Mouse (Mus musculus): ENCODE results near the gene Morn5.

Morn5 gene

GRCm38 (mm10) chr2:36067132-36067531 lies 17.9 kb downstream of the Morn5 start:
- DNase-seq (ENCODE audit: low read depth, low spot score) = no peak

DNA sequence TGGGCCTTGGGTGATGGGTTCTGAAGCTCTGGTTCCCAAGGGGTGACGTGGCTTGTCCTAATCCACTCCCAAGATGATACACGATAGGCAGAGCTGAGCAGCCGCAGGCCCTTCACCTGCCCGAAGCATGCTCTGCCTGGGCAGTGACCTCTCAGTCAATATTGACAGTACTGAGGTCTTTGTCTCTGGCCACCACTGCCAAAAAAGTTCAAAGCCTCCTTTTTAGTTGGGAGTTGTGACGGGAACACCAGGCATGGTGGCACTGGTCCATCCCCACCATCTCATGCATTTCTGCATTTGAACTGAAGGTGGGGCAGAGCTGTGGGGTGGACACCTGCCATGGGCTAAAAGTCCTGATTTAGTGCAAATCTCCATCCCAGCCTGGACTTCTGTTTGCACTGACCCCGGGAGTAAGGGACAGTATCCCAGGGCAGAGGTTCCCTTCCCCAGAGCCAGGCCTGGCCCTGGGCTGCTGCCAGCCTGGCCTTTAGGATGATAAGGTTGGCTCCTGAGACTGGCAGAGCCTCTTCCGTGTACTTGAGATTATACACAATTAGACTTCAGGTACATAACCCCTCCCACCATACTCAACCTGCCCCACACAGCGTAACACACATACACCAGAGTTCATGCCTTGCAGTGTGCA lies 22.5 kb downstream of the Morn5 start:
- no peak for DNase-seq (ENCODE audit: low read depth, low spot score)

- no peak for DNase-seq (ENCODE audit: low read depth, low spot score)
These were observed 24.5 kb downstream of the Morn5 start for GRCm38 (mm10) chr2:36073781-36074180.

DNA sequence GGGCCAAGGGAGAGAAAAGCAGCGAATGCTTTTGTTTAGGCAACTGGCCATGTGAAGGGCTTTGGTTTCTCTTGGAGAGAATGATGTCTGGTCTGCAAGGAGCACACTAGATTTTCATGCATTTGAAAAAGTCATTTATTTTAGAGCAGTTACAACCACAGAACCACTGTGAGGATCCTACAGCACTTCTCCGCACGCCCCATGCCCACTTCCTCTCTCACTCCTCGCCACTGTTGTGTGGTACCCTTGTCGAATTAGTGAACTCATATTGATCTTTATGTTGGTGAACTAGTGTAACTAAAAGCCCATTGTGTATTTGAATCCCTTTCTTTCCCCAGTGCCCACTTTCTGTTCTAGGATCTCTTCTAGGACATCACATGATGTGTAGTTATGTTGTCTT lies 26.0 kb downstream of the Morn5 start:
- no peak for DNase-seq (ENCODE audit: low read depth, low spot score)

GRCm38 (mm10) chr2:36077160-36077761 lies 28.0 kb downstream of the Morn5 start:
- no peak for DNase-seq (ENCODE audit: low read depth, low spot score)

- no peak for DNase-seq (ENCODE audit: low read depth, low spot score)
These were observed 32.2 kb downstream of the Morn5 start for GRCm38 (mm10) chr2:36081446-36081845.

DNA sequence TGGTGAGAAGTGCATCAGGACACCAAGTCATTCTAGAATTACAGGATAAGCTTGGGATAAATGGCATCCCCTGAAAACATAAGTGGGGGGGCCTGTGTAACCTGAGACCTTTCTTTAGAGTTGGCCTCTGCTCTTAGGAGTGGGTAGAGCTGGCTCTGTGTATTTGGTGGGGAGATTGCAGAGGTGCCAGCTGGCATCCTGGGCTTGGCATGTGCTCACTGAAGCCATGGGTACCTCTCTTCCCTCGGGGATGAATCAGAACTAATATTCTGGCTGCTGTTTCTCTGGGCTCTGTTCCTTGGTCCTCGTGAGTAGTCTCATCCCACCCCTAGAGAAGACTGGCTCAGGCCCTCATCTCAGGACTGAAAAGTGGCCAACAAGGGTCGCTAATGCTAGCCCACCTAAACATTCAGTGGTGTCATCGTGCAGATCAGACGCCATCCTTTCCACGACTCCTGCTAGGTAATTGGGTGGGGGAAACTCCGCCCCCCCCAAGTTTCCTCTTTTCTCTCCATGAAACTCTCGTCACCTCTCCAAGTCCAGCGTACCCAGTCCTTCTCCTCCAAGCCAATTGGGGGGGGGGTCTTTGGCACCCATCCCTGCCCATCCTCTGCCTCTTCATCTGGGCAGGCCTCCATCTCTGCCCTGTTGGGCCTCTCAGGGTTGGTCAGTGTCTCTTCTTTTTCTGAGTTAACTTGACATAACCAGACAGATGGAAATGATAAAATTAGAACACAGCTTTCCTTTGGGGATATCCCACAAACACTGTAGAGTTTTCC lies 33.7 kb downstream of the Morn5 start:
- DNase-seq (ENCODE audit: low read depth, low spot score) = no peak

DNA sequence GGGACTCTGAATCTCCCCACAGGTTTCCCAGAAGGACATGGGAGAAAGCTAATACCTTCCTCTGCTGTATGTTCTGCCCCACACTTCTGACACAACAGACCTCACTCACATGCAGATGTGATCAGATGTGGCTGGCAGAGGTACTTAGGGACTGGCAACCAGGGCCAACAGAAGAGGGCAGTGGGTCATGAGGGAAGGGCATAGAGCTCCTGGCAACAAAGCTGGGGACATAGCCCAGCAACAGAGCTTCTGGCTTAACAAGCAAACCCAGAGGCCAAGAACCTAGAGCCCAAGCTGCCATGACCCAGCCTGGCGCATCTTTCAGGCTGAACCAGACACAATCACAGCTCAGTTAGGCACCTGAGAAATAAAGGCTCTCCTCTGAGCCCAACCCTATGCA lies 35.8 kb downstream of the Morn5 start:
- DNase-seq (ENCODE audit: low read depth, low spot score) = no peak

GRCm38 (mm10) chr2:36089190-36089589 lies 39.9 kb downstream of the Morn5 start:
- DNase-seq (ENCODE audit: low read depth, low spot score) = no peak

- DNase-seq (ENCODE audit: low read depth, low spot score) = peak; percentile 73
These were observed 41.8 kb downstream of the Morn5 start for GRCm38 (mm10) chr2:36090853-36091741.

DNA sequence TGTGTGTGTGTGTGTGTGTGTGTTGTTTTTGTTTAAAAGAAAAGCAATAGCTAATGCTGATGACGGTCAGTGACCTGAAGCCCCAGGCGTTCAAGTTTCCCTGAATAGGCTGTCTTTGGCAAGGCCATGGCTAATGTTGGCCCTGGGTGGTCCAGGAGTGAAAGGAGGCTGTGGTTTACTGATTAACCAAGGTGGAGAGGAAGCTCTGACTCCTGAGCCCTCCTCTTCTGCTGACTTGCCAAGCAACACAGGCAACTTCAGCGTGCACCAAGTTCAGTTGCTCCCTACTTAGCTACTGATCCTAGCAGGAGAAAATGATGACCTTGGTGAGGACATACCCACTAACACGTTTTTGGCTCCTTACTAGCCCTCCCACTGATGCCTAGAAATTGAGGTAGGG lies 43.5 kb downstream of the Morn5 start:
- no peak for DNase-seq (ENCODE audit: low read depth, low spot score)

- no peak for DNase-seq (ENCODE audit: low read depth, low spot score)
These were observed 44.0 kb downstream of the Morn5 start for GRCm38 (mm10) chr2:36093301-36093700.

- DNase-seq (ENCODE audit: low read depth, low spot score) = no peak
These were observed 44.7 kb downstream of the Morn5 start for GRCm38 (mm10) chr2:36093914-36094475.

GRCm38 (mm10) chr2:36097129-36097815 lies 48.0 kb downstream of the Morn5 start:
- DNase-seq (ENCODE audit: low read depth, low spot score) = no peak

DNA sequence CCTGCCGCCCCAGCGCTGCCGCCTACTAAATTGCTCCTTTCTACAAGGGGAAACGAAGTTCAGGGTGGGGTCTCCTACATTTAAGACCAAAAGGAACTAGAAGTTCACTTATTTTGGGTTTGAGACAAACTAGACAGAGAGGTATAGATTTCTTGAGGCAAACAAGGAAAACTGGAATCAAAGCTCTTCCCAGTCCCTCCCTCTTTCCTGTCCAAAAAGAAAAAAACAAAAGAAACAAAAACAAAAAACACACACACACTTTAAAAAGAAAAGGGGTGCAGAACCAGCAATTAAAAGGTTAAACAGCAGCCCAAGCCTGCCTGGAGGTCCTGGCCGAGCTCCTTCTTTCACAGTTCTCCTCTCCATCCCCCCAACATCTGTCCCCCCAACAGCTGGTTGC lies 48.8 kb downstream of the Morn5 start:
- DNase-seq (ENCODE audit: low read depth, low spot score) = no peak

DNA sequence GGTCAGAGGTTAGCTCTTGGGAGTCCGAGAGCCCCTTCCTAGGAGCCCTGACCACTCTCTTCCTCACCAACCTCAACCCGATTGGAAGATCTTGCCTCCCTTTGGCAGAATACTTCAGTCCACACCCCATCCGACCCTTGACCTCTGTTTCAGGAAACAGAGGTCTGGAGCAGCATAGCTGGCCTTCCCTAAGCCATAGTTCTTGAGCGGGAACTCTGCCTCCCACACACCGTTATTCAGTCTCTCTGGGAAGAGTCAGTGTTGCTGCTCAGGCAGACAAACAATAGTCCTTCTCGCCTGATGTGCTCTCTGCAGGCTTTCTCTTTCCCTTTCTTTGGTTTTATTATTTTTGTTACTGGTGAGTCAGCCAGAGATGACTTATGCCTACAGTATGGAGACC lies 50.5 kb downstream of the Morn5 start:
- DNase-seq (ENCODE audit: low read depth, low spot score) = no peak

DNA sequence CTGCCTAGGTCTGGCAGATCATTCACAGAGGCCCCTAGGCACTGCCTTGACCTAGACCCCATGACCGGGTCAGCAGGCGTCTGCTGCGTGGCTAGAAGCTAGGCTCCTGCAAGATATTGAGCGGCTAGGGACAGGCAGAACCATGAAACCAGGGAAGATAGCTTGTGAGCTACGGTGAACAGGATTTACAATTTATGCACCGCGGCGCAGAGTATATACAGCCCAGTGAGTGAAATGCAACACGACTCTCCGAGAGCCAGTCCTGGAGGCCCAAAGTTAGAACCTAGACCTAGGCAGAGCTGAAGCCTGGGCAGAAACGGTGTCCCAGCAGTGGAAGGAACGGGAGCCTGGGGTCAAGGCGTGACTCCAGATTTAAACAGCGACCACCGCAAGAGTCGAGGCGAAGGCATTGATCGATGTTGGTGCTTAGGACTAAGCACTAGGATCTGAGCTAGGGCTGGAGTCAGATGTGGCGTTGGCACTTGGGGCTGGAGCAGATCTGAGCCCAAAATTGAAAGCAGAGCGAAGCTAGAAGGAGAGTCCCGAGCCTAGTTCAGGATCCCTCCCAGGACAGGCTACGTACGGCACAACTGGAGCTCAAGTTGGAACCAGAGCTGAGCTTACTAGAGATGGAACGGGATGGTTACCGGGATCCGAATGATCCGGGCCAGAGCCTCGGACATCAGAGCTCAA lies 52.8 kb downstream of the Morn5 start:
- DNase-seq (ENCODE audit: low read depth, low spot score) = no peak

DNA sequence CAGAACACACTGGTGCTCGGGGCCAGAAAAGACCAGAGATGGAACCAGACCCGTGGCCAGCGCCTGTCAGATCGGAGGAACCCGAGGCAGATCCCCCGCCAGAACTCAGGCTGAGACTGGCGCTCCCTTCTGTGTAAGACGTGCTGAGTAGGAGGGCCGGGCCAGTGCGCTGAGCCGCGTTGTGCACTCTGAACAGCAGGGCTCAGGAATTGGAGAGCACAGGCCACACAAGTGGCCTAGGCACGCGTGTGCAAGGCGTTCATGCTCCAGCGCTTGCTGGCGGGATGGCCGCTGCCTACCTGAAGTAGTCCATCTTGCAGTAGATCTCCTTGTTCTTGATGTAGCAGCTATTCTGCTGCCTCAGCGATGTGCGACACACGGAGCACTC lies 53.3 kb downstream of the Morn5 start:
- no peak for DNase-seq (ENCODE audit: low read depth, low spot score)

GRCm38 (mm10) chr2:36103069-36103554 lies 53.9 kb downstream of the Morn5 start:
- DNase-seq (ENCODE audit: low read depth, low spot score) = no peak
